Mouse (Mus musculus) heart, adult 8-10 months (tissue): ENCODE measurements around the gene Tfpi. TPM values are rescaled to one million over a fixed set of nuclear protein-coding genes. Genes with fewer than 3 reads are reported as not detected.

ENCODE experiments used
- DNase-seq: peaks from one replicate; pipeline ENCODE4 v3.0.0; 2022; ENCODE audit warnings: low spot score
- total RNA-seq, 4 experiments: library from RNA; stranded (reverse); gene quantifications; 2 replicates each; pipeline ENCODE4 v1.2.4; 2022

Gene Tfpi
- total RNA-seq, 4 experiments from 2014 or later = 39.5 to 67.3 (median 48.9) TPM

GRCm38 (mm10) chr2:84474651-84475050, 1.9 kb downstream of the Tfpi start:
- no peak for DNase-seq

GRCm38 (mm10) chr2:84473941-84474530, 2.5 kb downstream of the Tfpi start:
- no peak for DNase-seq

- DNase-seq = no peak
Measured at GRCm38 (mm10) chr2:84467391-84467790, 9.2 kb downstream of the Tfpi start.

- no peak for DNase-seq
Measured at GRCm38 (mm10) chr2:84464956-84465355, 11.6 kb downstream of the Tfpi start.

GRCm38 (mm10) chr2:84462411-84462810, 14.2 kb downstream of the Tfpi start:
- no peak for DNase-seq

GRCm38 (mm10) chr2:84459651-84460177, 16.9 kb downstream of the Tfpi start:
- DNase-seq = peak; percentile 67

- no peak for DNase-seq
Measured at GRCm38 (mm10) chr2:84457221-84457620, 19.4 kb downstream of the Tfpi start.

- DNase-seq = peak; percentile 88
Measured at GRCm38 (mm10) chr2:84455236-84455799, 21.3 kb downstream of the Tfpi start.

- DNase-seq = no peak
Measured at GRCm38 (mm10) chr2:84454551-84455235, 21.9 kb downstream of the Tfpi start.

GRCm38 (mm10) chr2:84454051-84454450, 22.5 kb downstream of the Tfpi start:
- DNase-seq = peak; percentile 54

- DNase-seq = no peak
Measured at GRCm38 (mm10) chr2:84445499-84445898, 31.1 kb downstream of the Tfpi start.

- no peak for DNase-seq
Measured at GRCm38 (mm10) chr2:84441940-84442339, 34.6 kb downstream of the Tfpi start.

GRCm38 (mm10) chr2:84429724-84430123, 46.9 kb downstream of the Tfpi start:
- DNase-seq = peak; percentile 73

GRCm38 (mm10) chr2:84428836-84429235, 47.7 kb downstream of the Tfpi start:
- no peak for DNase-seq

- no peak for DNase-seq
Measured at GRCm38 (mm10) chr2:84426531-84426930, 50.0 kb downstream of the Tfpi start.

GRCm38 (mm10) chr2:84425138-84425537, 51.4 kb downstream of the Tfpi start, which contains the start of gene Calcrl:
Calcrl (minus strand) TSS chr2:84425411.
- peak; percentile 90 for DNase-seq

- no peak for DNase-seq
Measured at GRCm38 (mm10) chr2:84416501-84416900, 60.1 kb downstream of the Tfpi start.

- no peak for DNase-seq
Measured at GRCm38 (mm10) chr2:84409796-84410592, 66.6 kb downstream of the Tfpi start.

GRCm38 (mm10) chr2:84404834-84405233, 71.7 kb downstream of the Tfpi start:
- no peak for DNase-seq

- DNase-seq = no peak
Measured at GRCm38 (mm10) chr2:84402713-84403112, 73.9 kb downstream of the Tfpi start.

GRCm38 (mm10) chr2:84396557-84396956, 80.0 kb downstream of the Tfpi start:
- no peak for DNase-seq

GRCm38 (mm10) chr2:84393236-84393635, 83.3 kb downstream of the Tfpi start:
- DNase-seq = peak; percentile 41
